Comparison of ENCODE assay signal across 10 mouse cellular contexts in genomic region chr4:128774467-128774866, GRCm38 (mm10). TPM values are rescaled to one million over a fixed set of nuclear protein-coding genes. Genes with fewer than 3 reads are reported as not detected.
A peak's percentile ranks its signal among the peaks of the same experiment; 100 is the strongest.
DNase-seq lines count a peak whose midpoint lies in the region; ATAC-seq lines count a peak whose summit lies in the region.
"Had no signal": no experiment of that assay in that cellular context is flagged by ENCODE, and none has a peak within 500 bp of the region (broad histone marks: within the 10 kb centered on the region; RNA-seq: fewer than 3 reads in every experiment).

No protein-coding gene starts in this region.

- H3K27me3 ChIP-seq in forebrain, embryonic 15.5 days, result no peaks in the 10 kb centered on the region
- H3K27me3 ChIP-seq: embryonic facial prominence, embryonic 13.5 days; limb, embryonic 13.5 days had no signal

- peak; percentile 36 to 70 for DNase-seq in heart, adult 18-20 months
- DNase-seq in heart, postnatal 25 days (ENCODE audit: low spot score), result no peak
- DNase-seq in urinary bladder, postnatal 14 days (ENCODE audit: low spot score), result peak; percentile 50
- DNase-seq in urinary bladder, postnatal 4 days (ENCODE audit: low spot score in 2 of 2), result no peak
- peak; percentile 63 for DNase-seq in cerebellum, adult 9-11 months
- peak; percentile 58 to 83 for DNase-seq in kidney, postnatal 36 days
- peak; percentile 76 for DNase-seq in naive thymus-derived CD4-positive, alpha-beta T cell, adult 2 months (ENCODE audit: low read depth)

- no peak overlapping the region for H3K27ac ChIP-seq in forebrain, embryonic 15.5 days (replicated peaks)
- H3K27ac ChIP-seq: embryonic facial prominence, embryonic 13.5 days; limb, embryonic 13.5 days had no signal

- H3K36me3 ChIP-seq in forebrain, embryonic 15.5 days, result peaks cover 73% of the 10 kb centered on the region

- 94% methylated on average over 9 of the region's 9 CpGs for WGBS in forebrain, embryonic 15.5 days

- no peaks in the 10 kb centered on the region for H3K9me3 ChIP-seq in forebrain, embryonic 15.5 days
- H3K9me3 ChIP-seq: embryonic facial prominence, embryonic 13.5 days; limb, embryonic 13.5 days had no signal

- no peak overlapping the region for H3K4me3 ChIP-seq in forebrain, embryonic 15.5 days
- H3K4me3 ChIP-seq: embryonic facial prominence, embryonic 13.5 days; limb, embryonic 13.5 days had no signal

- no peaks in the 10 kb centered on the region for H3K4me1 ChIP-seq in forebrain, embryonic 15.5 days
- H3K4me1 ChIP-seq: embryonic facial prominence, embryonic 13.5 days had no signal

- intact Hi-C loops in heart, postnatal 25 days (cut with DNase I), result loop anchor here (5.0 kb wide), 1 partner anchor 37 kb away; no protein-coding TSS in a partner anchor

- H3K4me2 ChIP-seq in forebrain, embryonic 15.5 days (replicated peaks), result no peak overlapping the region
- H3K4me2 ChIP-seq: embryonic facial prominence, embryonic 13.5 days; limb, embryonic 13.5 days had no signal

- ATAC-seq in forebrain, embryonic 15.5 days (replicated peaks), result no peak

- H3K9ac ChIP-seq in forebrain, embryonic 15.5 days (replicated peaks), result no peak overlapping the region
- H3K9ac ChIP-seq: embryonic facial prominence, embryonic 13.5 days; limb, embryonic 13.5 days had no signal

RNA-seq across cellular contexts. Expression of gene A3galt2, which starts 19.3 kb away (rescaled TPM):
- under 1 TPM; 0.13 to 0.32 TPM for total RNA-seq in heart, adult 18-20 months (2021)
- total RNA-seq in heart, postnatal 25 days (2021), result under 1 TPM in 1 of 2 experiments, not detected in 1; 0.14 TPM
- 0.45 and 0.61 TPM in 2 replicates for polyA plus RNA-seq in forebrain, embryonic 15.5 days (2015; fragmentation: Nextera tagmentation; extraction: Ambion mirVana)

RNA-seq across cellular contexts. Expression of gene Zfp362, which starts 31.4 kb away (rescaled TPM):
- total RNA-seq in heart, adult 18-20 months (2021), result 1 to 10 TPM; 9.9 TPM
- 10 to 100 TPM; 12.8 to 13.0 TPM for total RNA-seq in heart, postnatal 25 days (2021)
- 45.5 and 51.3 TPM in 2 replicates for polyA plus RNA-seq in forebrain, embryonic 15.5 days (2015; fragmentation: Nextera tagmentation; extraction: Ambion mirVana)

Comparison
In these comparisons a context has a peak if more than half of its experiments do, and no peak if none do; other contexts are left out.
1. DNase-seq: peak in heart, adult 18-20 months (2 of 2), urinary bladder, postnatal 14 days (single experiment), cerebellum, adult 9-11 months (single experiment), kidney, postnatal 36 days (2 of 2) and naive thymus-derived CD4-positive, alpha-beta T cell, adult 2 months (single experiment); none in heart, postnatal 25 days (single experiment) and urinary bladder, postnatal 4 days (0 of 2).